Mouse (Mus musculus): ENCODE data around the gene Gdi1.
A peak's percentile ranks its signal among the peaks of the same experiment; 100 is the strongest.

The Gdi1 gene

GRCm38 (mm10) chrX:74304867-74305700 lies at the start of gene Gdi1:
TSS of gene Gdi1 (plus strand) at chrX:74304998.
- peak; percentile 75 for DNase-seq (ENCODE audit: low spot score)

- no peak for DNase-seq (ENCODE audit: low spot score)
Observed at GRCm38 (mm10) chrX:74257746-74258145, 47.1 kb upstream of the Gdi1 start.

- no peak for DNase-seq (ENCODE audit: low spot score)
Observed at GRCm38 (mm10) chrX:74269736-74270061, 35.1 kb upstream of the Gdi1 start.

- peak; percentile 95 for DNase-seq (ENCODE audit: low spot score)
Observed at GRCm38 (mm10) chrX:74270062-74270901, 34.5 kb upstream of the Gdi1 start, which contains the start of gene Rpl10. TSS of gene Rpl10 (plus strand) at chrX:74270812.

- peak; percentile 60 for DNase-seq (ENCODE audit: low spot score)
Observed at GRCm38 (mm10) chrX:74270902-74271551, 33.8 kb upstream of the Gdi1 start.

- peak; percentile 17 for DNase-seq (ENCODE audit: low spot score)
Observed at GRCm38 (mm10) chrX:74273422-74274322, 31.1 kb upstream of the Gdi1 start.

- no peak for DNase-seq (ENCODE audit: low spot score)
Observed at GRCm38 (mm10) chrX:74277916-74278315, 26.9 kb upstream of the Gdi1 start.

GRCm38 (mm10) chrX:74281041-74281731 lies 23.6 kb upstream of the Gdi1 start:
- no peak for DNase-seq (ENCODE audit: low spot score)

- peak; percentile 76 for DNase-seq (ENCODE audit: low spot score)
Observed at GRCm38 (mm10) chrX:74281732-74282394, 22.9 kb upstream of the Gdi1 start, which contains the start of the genes Taz and Dnase1l1. TSS of gene Taz (plus strand) at chrX:74281912. TSS of gene Dnase1l1 (minus strand) at chrX:74282337.

GRCm38 (mm10) chrX:74282395-74283091 lies 22.3 kb upstream of the Gdi1 start:
- peak; percentile 92 for DNase-seq (ENCODE audit: low spot score)

GRCm38 (mm10) chrX:74283092-74283437 lies 21.7 kb upstream of the Gdi1 start:
- no peak for DNase-seq (ENCODE audit: low spot score)

- no peak for DNase-seq (ENCODE audit: low spot score)
Observed at GRCm38 (mm10) chrX:74293431-74293830, 11.4 kb upstream of the Gdi1 start.

GRCm38 (mm10) chrX:74296538-74297448 lies 8.0 kb upstream of the Gdi1 start, which contains the start of gene Atp6ap1:
TSS of gene Atp6ap1 (plus strand) at chrX:74297097.
- peak; percentile 94 for DNase-seq (ENCODE audit: low spot score)

- no peak for DNase-seq (ENCODE audit: low spot score)
Observed at GRCm38 (mm10) chrX:74298348-74298747, 6.5 kb upstream of the Gdi1 start.

GRCm38 (mm10) chrX:74299721-74300120 lies 5.1 kb upstream of the Gdi1 start:
- no peak for DNase-seq (ENCODE audit: low spot score)

GRCm38 (mm10) chrX:74312540-74313464 lies 8.0 kb downstream of the Gdi1 start, which contains the start of gene Fam50a:
TSS of gene Fam50a (plus strand) at chrX:74313033.
- peak; percentile 95 for DNase-seq (ENCODE audit: low spot score)

- DNase-seq (ENCODE audit: low spot score), result peak; percentile 65
Observed at GRCm38 (mm10) chrX:74328725-74329161, 23.9 kb downstream of the Gdi1 start, which contains the start of gene Plxna3. TSS of gene Plxna3 (plus strand) at chrX:74329066.

Measured in embryo, embryonic 10 days (tissue).